Mouse (Mus musculus): ENCODE results near the gene Ces1f. TPM values are rescaled to one million over a fixed set of nuclear protein-coding genes. Genes with fewer than 3 reads are reported as not detected.

The Ces1f gene
- not detected in 4 replicates for total RNA-seq (2023; ENCODE audit: inconsistent age)

GRCm38 (mm10) chr8:93279556-93279955, at the start of gene Ces1f:
Gene Ces1f, minus strand, starts transcription at chr8:93279747.

DNA sequence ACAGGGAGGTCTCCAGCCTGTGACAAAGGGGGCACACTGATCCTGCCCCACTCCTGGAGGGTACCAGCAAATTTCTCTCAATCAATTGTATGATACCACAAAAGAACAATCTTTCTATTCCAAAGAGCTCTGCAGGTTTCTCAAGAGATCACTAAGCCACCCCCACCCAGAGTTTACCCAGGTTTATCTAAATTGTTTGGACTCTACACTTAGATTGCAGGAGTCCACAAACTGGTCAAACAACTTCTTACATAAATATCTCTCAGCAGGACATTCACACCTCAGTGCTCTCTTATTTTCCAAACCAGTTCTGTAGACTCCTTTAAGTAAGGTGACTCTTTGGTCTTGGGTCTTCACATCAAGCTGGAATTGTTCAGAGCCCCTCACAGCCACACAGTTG, 50.1 kb downstream of the Ces1f start, which contains the start of gene Ces1e:
TSS of gene Ces1e (minus strand) at position 174 of the 400 bp plus-strand sequence.

Other genes starting within 250 kb of the Ces1f start
- gene Ces1a, start 231.6 kb downstream of the Ces1f start, total RNA-seq (2023; ENCODE audit: inconsistent age): not detected in 4 replicates
- not detected in 4 replicates for gene Ces1b, start 199.7 kb downstream of the Ces1f start, total RNA-seq (2023; ENCODE audit: inconsistent age)
- not detected in 4 replicates for gene Ces1c, start 148.5 kb downstream of the Ces1f start, total RNA-seq (2023; ENCODE audit: inconsistent age)
- gene Ces1d, start 81.9 kb downstream of the Ces1f start, total RNA-seq (2023; ENCODE audit: inconsistent age): not detected in 4 replicates
- gene Ces1e, start 50.1 kb downstream of the Ces1f start, total RNA-seq (2023; ENCODE audit: inconsistent age): not detected in 4 replicates
- gene Ces1g, start 57.6 kb upstream of the Ces1f start, total RNA-seq (2023; ENCODE audit: inconsistent age): not detected in 4 replicates
- gene Ces1h, start 100.0 kb upstream of the Ces1f start, total RNA-seq (2023; ENCODE audit: inconsistent age): not detected in 4 replicates

Data from B cell, adult (primary cell).